Mouse (Mus musculus) retina, postnatal 7 days (tissue): Measurements from ENCODE around the gene Gpr108.
"Not testable (repeated sequence)": the region's sequence is repeated elsewhere in the genome, so short reads cannot be mapped to it uniquely, and the experiment has no call there.

Experiments used
- DNase-seq: peaks from one replicate; pipeline ENCODE4 v3.0.0-alpha.2; 2012; ENCODE audit warnings: low read depth, low spot score

The Gpr108 gene

DNA sequence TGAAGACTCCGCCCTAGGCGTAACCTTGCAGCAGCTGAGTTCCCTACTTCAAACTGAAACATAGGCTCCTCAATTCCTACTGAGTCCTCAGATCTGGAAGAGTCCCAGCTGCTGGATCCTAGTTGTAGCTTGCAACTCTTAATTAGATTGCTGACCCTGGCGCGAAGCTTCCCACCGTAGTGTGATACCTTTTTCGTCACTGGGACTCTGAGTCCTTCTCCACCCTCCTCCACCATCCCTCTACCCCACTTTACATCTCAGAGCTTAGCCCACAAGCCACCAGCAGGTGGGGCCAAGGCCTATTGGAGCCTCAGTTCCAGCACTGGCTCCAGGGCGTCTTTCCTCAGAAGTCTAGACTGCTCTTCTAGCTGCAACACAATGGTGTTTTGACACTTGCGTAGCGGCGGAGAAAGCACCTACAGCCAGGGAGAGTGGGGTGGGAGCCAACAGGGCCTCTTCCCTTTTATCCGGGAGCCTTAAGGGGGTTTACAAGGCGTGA is at the start of gene Gpr108:
TSS of gene Gpr108 (minus strand) at position 246 of the 499 bp plus-strand sequence.
- peak; percentile 57 for DNase-seq

DNA sequence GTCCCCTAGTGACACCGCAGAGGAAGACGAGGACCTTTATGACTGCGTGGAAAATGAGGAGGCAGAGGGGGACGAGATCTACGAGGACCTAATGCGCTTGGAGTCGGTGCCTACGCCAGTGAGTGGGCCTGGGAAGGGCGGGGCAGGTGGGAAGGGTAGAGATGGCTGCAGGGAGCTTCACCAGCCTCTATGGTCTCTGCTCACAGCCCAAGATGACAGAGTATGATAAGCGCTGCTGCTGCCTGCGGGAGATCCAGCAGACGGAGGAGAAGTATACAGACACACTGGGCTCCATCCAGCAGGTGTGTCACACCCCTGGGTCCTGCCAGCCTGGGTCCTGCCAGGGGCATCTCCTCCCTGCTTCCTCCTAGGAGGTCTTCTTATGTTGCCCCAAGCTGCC is 48.8 kb upstream of the Gpr108 start:
- no peak for DNase-seq

DNA sequence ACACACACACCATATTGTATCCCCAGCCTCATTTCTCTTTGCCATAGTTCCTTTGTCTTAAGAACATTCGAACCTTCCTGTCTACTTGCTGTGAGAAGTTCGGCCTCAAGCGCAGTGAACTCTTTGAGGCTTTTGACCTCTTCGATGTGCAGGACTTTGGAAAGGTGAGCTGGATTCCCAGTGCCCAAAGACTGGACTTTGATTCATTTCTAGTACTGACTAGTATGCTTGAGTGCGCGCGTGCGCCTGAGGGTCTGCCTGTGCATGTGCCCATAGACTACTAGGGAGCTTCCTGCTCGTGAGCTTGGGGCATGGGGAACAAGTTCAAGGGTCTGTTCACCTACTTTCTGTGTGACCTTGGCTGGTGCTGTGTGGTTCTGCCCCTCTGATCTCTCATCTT is 47.7 kb upstream of the Gpr108 start:
- no peak for DNase-seq

DNA sequence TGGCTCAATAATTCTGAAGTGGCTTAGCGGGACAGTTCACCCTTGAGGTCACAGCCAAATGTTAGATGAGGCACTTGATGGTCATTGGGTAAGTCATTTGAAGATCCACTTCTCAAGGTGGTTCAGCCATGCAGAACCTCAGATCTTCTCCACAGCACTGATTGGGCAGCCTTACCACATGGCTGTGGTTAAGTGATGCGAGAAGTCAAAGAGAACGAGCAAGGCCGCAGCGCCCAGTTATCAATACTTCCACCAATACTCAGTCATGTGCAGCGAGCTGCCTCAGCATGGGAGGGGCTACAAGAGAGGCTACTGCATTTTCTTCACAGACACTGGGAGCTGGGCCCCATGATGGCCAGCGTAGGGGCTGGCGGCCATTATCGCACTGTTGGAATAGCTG is 44.7 kb upstream of the Gpr108 start:
- no peak for DNase-seq

DNA sequence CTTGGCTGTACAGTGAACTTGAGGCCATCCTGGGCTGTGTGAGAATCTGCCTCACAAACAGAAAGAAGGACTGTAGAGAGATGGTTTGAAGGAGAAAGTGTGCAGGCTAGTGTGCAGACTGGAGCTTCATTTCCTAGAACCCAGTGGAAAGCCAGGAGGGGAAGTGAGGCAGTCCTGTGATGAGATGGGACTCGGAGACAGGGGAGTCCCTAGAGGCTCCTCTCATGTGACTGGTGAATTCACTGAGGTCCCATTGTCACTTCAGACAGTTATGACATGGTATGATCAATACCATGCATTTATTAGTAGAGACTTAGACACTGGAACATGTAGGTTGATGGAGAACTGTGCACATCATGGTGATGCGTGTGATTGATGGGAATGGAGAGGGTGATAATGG is 44.1 kb upstream of the Gpr108 start:
- DNase-seq: no peak

DNA sequence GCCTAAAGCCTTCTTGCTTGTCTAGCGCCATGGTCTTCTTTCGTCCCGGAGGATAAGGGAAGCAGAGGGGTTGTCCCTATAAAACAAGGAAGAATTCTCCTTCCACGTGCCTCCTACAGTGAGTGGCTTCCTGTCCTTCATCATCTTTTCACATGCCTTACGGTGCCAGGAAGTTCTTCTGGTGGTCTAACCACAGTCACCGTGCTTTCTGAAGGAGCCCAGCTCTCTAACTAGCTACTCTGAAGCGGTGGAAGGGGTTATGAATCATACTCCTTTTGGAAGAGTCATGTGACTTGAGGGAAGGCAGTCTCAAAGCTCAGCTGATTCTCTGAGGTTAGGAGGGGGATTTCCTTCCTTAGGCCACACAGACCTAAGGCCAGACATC is 42.4 kb upstream of the Gpr108 start:
- no peak for DNase-seq

DNA sequence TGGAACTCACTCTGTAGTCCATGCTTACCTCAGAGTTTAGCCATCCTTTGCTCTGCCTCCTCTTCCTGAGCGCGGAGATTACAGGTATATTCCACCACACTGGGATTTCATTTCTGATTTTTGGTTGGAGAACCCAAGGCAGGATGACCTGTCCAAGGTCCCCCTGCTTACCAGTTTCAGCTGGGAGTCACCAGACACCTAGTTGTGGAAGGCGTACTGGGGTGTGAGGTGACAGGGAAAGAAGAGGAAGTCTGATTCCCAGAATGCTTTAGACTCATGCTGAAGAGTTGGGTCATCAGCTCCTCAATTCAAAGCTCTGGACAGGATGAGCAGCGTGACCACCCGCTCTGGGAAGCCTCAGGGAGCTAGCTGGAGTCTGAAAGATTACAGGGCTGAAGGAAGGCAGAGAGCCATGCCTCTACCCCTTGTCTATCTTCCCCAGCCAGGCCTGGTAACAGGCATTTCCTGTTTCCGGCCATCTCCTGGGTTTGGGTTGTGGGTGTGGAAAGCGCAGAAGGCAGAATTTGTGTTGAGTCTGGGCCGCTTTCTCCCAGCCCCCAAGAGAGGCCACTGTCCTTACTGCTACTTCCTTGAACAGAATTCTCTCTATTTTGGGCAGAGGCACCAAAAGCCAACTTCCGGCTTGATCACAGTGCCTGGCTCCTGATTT is 41.9 kb upstream of the Gpr108 start:
- DNase-seq: no peak

DNA sequence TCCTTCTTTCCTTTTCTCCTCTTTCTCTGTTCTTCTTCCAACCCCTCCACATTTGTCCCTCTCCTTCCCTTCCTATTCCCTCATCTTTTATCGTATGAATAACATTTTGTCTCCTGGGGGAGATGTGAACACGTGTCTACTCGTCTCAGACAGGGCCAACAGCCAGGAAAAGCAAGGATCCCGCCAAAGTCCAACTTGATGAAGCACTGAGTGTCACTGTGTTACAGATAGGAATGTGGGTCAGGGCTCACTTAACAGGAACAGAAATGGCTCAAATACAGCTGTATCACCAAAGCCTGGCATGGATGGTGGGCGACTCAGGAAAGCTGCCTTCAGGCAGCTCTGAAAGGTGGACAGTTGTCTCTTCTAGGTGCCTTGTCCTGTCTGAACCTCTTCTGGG is 41.0 kb upstream of the Gpr108 start:
- no peak for DNase-seq

DNA sequence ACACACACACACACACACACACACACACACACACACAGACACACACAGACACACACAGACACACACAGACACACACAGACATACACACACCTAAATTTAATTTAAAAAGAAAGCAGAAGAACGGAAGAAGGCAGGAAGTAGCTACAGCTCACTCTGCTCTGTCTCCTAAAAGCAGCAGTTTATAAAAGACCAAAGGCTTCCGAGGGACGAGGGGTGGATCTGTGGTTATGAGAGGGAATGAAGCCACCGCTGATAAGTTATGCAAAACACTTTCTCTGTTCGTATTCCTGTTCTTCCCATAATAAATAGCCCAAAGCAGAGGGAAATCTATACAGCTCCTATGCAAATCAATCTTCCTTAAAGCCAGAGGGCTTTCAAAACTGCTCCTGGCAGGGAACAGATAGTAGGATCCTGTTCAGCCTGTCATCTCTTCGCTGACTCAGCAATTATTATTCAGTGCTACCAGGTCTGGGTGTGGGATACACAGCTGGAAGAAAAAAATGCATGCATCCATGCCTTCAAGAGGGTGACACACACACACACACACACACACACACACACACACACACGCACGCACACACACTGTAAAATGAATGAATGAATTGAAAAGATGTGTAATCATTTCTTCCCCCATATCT is 38.6 kb upstream of the Gpr108 start:
- no peak for DNase-seq

DNA sequence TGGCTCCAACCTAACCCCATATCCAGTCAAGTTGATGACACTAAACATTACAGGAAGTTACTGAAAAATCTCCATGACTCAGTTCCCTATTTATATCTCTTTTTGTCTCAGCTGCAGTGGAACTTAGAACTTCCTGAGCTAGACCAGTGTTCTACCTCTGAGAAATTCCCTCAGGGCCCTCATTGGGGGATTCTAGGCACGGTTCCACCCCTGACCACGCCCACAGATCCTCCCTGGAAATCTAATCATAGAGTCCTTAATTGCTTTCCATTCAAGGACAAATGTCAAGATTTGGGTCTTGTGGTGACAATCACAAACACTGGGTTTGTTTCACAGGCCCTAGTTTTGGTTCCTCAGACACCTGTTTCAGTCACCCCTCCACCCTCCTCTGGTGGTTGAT is 36.8 kb upstream of the Gpr108 start:
- DNase-seq: no peak

DNA sequence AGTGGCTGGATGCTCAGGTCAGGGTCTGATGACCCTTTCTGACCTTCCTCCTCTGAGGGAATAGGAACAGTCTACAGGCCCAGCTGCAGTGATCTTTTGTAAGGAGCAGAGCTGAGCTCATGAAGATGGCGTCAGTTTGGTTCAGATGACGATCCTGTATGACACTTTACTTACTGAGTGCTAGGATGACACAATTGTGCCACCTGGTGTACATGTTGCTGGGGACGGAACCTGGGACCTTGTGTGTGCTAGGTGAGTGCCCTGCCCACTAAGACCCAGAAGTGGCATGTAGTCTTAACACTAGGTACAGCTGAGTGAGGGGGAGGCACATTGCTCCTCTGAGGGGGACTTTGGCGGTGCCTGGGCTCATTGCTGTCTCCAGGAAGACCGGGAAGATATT is 35.7 kb upstream of the Gpr108 start:
- no peak for DNase-seq

DNA sequence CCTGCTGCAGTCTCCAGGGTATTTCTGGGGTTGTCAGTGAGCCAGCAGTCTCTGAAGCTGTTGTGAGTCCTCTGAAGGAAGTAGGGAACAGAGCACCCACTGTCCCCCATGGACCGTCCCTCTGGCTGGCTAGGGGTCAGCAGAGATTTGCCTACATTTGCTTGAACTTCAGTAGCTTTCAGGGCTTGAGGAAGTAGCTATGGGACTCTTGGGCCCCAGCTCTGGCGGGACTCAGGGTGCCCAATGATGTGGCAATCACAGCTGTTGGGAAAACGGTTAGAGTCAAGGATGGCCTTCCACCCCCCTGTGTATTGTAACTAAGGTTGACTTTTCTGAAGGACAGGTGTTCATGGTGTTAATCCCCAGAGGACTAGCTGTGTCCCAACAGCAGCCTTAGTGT is 32.2 kb upstream of the Gpr108 start:
- DNase-seq: no peak

DNA sequence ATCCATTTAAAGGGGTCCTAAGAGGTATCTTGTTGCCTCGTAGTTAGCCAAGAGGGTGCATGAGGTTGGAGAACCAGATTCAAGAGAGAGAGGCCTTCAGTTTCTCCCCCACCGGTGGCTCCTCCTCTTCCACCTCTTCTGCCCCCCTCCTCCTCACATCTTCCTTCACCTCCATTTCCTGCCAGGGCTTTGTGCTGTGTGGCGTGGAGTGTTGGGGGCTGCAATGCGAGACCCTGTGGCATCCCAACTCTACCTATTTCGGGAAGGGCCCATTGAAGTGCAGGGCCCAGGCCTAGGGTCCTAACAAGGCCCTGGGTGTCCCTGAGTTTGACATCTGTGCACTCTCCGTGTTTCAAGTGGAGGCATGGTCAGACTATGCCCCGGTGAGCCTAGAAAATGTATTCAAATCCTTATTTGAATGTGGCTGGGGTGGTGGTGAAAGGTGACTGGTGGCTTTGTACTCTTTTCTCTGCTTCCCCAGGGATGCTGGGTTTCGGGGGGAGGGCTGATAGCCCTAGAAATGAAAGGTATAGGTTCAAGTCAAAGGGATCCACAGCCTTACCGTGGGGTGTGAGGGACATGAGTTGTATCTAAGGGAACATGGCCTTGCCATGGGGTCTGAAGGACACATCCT is 31.5 kb upstream of the Gpr108 start:
- DNase-seq: no peak

DNA sequence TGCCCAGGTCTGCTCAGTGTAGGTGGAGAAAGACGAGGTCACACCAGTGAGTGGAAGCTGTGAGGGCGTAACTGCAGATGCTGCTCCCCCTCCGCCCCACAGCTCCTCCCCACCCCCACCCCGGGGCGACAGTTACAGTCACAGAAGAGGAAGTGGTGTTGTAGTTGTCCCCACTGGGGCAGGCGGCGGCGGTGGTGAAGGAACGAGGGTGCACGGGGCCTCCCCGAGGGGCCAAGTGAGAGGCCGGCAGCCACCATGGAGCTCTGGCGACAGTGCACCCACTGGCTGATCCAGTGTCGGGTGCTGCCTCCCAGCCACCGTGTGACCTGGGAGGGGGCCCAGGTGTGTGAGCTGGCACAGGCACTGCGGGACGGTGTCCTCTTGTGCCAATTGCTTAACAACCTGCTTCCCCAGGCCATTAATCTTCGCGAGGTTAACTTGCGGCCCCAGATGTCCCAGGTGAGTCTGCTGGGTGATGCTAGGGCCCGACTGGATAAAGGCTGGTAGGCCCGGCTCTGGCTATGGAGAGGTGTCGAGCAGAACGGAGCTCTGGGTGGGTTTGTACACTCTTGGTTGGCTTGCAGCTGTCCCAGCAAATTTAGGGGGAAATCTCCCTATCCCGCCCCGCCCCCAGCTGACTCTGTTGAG is 30.8 kb upstream of the Gpr108 start, which contains the start of gene Vav1:
TSS of gene Vav1 (plus strand) at position 158 of the 648 bp plus-strand sequence.
- no peak for DNase-seq

DNA sequence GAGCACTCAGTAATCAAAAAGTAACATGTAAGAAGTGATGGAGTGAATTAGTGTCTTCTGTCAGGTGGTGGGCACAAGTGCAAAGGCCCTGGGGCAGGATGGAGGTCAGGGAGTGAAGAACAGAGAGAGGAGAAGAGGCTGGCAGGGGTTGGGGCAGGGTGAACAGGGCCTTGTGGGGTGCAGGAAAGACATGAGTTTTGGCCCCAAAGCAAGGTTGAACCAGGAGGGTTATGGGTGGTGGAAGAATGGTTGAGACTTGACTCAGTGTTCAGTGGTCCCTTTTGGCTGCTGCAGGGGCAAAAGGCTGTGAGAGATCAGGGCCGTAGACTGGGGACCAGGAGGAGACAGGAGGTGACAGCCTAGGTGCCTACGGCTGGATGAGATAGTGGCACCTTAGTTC is 30.3 kb upstream of the Gpr108 start:
- no peak for DNase-seq

DNA sequence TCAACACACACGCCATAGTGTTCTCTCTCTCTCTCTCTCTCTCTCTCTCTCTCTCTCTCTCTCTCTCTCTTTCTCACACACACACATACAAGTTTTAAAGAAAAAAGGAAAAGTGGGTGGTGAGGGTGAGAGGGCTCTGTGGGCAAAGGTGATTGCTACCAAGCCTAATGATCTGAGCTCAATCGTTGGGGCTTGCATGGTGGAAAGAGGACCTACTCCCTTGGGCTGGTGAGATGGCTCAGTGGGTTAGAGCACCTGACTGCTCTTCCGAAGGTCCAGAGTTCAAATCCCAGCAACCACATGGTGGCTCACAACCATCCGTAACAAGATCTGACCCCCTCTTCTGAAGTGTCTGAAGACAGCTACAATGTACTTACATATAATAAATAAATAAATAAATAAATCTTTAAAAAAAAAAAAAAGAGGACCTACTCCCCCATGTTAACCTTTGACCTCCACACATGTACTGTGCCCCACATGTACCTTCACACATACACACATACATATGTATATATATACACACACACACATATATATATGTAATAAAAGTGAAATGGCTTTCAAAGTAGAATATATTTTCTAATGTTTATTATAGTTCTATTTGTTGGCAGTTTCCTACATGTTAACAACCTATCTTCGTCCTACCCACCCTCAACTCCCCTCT is 29.5 kb upstream of the Gpr108 start:
- not testable (repeated sequence) for DNase-seq

DNA sequence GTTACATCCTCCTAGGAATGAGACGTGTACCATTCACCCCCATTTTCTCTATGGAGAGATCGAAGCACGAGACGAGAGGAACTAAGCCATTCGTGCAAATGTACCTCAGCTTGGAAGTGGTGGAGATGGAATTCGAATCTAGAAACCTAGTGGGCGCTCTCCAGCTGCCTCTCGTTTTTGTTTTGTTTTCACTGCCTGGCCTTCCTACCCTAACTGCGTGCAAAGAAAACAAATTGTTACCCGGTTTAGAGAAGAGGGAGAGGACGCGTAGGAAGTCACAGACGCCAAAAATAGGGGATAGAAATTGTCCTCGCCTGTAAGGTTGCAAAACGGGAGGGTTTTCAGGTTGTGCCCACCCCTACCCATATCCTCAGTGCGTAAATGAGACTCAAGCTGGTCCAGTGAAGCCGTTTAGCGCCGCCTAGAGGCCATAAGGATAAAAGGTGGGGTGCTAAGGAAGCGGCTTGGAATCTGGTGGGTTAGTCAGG is 28.4 kb upstream of the Gpr108 start:
- peak; percentile 79 for DNase-seq

DNA sequence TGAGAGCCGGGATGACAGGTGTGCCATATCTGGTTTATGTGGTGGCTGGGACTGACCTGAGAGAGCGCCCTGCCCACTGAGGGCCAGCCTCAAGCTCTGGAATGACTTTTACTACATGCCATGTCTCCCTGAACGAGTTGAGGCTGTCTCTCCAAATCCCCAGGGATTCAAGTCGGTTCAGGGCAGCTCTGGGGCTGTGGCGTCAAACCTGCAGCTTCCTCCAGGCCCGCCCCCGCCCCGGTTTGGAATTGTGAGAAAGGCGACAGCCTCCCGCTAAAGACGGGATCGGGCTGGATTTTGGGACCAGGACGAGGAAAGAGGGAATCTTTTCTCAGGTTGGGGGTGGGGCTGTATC is 27.7 kb upstream of the Gpr108 start:
- no peak for DNase-seq

DNA sequence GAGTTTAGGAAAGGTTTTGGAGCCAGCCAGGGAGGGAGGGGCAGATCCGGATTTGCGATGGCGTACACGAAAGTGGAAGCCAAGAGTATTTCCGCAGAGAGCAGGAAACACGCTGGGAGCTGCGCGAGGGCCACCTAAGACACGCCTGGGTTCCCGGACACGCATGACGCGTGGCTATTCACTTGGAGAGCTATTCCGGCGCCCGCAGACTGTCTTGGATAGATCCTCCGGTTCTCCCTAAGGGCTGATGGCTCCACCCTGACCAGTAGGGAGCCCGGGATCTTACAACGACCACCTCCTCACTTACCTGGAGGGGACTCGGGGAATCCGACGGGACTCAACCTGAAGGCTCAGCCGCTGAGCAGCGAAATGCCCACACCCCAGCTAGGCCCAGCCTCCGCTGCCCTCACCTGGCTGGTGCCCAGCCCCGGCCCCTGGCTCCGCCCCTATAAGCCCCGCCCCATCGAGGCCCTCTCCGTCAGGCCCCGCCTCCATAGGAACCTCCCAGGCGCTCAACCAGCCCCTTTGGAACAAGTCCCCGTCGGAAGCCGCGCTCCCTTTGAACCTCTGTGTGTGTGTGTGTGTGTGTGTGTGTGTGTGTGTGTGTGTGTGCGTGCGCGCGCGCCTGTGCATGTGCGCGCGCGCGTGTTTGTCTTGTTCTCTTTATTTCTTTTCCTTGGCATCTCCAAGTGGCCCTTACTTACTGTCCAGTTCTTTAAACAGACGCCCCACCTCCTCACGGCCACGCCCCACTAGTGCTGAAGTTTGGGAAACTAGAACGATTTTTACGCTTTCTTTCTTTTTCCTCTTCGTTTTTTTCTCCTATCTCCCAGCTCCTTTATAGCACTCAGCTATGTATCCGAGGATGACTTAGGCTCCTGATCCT is 27.1 kb upstream of the Gpr108 start:
- DNase-seq: peak; percentile 53

DNA sequence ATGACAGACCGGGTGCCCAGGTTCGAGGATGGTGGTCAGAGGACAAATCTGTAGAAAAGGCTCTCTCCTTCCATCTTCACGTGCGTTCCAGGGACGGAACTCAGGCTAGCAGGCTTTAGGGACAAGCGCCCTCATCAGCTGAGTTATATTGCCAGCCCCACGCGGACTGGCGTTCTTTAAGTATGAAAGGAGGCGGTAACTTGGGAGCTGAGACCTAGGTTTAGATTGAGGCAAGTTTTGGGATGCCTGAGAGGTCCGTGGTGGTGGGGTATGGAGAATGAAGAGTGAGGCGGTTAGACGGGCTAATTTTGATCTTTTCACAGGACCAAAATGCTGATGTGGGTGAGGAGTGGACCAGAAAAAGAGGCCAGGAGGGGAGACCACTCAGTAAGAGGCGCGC is 26.4 kb upstream of the Gpr108 start:
- DNase-seq: no peak

DNA sequence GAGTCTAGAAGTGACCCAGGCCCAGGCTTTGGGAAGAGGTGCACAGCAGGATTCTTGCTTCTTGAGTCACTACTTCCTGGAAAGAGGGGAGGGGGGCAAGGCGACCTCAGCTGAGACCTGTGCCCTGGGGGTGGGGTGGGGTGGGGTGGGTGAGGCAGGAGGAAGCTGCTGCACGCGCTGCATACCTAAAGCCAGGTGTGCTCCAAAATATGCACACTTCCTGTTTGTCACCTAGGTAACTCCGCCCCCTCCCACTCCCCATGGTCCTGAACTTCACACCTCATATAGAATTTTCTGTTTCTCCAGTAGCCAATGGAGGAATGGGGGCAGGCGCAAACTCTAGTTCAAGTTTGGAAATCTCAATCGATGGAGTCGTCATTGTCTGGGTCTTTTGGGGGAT is 25.6 kb upstream of the Gpr108 start:
- DNase-seq: no peak
